Mouse (Mus musculus) embryo, embryonic 9.5 days (tissue): ENCODE results near the gene Cct4.

Experiments used
- DNase-seq: peaks from one replicate; pipeline ENCODE4 v3.0.0-alpha.2; 2017; ENCODE audit errors: extremely low spot score

Cct4 gene

DNA sequence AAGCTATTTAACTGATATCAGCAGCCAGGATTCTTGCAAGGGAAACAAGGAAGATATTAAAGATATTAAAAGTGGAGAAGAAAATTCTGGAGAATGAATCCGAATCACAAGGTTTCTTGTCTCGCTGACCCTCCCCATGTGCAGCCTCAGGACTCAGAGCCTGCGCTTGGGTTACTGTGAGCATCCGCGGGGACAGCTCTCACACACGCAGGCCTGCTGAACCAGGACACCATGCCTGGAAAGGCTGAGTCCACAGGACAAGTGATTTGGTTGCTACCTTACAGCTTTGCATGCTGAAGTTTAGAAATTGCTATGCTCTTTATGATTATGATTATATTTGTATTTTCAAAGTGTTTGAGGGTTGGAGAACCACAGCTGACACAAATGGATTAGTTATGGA, 39.1 kb downstream of the Cct4 start:
- DNase-seq: no peak

DNA sequence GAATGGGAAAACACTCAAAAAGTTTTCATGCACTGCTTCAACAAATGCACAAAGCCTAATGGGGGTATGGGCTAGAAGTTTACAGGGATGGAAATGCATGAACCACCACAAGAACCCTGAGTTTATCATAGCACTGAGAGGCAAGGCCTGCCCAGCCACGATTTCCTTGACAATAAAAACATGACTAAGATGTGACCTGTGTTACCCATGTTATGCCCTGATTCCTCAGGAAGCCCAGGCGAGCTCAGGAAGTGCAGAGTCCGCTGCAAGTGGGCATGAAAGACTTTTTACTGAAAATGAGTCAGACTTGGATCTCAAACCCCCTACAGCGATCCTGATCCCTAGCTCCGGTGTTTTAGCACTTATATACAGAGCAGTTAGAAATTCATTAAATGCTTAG, 56.9 kb downstream of the Cct4 start:
- DNase-seq: no peak

DNA sequence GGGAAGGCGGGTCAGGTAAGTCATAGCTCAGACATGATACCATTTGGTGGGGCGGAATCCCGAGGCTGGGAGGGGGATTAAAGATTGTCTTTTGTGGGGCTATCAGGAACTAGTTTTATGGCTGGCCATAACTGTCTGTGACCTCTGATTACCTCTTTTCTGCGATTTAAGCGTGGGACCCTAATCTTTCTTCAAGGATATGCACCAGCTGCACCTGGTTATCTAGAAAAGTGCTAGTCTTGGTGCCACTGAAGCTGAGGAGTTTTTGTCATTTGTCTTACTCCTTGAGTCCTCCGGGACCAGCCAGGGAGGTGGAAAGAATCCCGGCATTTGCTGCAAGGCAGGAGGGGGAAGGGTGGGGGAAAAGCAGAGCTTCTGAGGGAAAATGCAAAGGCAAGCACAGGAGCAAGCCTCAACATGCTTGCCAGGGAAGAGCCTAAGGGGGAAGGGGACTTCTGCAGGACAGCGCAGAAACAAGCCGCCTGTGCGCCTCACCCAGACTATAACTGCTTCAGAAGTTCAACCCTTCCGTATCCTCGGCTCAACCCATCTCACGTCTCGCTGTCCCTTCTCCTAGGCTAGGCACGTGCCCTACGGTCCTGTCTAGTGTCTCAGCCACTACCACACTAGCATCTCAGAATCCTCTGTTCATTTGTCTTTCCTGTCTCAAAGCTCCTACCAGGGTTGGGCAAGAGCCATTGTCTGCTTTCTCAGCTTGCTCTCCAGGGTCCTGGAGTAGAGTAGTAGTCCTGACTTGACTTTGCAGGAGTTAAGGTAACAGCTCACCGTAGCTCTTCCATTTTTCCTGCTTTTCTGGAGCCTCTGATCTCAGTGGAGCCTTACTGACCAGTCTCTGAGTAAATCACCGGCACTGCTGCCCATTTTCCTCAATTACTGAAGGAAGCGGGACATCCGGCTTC, 57.6 kb downstream of the Cct4 start:
- DNase-seq: peak; percentile 26

DNA sequence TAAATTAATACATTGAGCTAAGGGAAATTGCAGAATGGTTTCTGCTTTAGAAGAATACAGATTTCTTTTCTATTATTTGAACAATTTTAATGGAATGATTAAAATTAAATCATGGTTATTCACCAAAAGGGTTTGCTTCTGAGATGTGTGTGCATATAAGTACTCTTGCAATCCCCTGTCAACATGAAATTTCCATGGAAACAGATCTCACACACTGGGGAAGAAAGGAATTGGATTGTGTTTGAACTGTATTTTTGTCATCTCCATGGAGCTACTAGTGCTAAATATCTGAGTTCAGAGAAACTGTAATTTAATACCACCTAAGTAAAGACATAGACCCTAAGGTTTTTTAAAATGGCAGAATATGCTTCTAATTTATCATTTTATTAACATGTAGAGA, 59.3 kb downstream of the Cct4 start:
- no peak for DNase-seq

DNA sequence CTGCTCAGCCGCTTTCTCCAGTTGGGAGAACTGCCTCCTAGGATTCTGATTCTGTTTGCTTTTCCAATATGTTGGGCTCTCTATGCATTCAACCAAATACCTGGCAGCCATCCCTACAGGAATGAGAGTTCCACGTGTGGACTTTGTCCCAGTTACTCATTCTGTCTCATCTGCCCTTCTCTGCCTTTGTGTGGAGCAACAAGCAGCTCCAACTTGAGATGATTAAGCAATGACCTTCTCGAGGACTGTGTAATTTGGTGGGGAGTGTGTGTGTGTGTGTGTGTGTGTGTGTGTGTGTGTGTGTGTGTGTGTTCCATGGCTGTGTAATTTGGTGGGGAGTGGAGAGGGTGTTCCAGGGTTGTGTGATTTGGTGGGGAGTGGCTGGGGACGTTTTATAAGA, 62.0 kb downstream of the Cct4 start:
- no peak for DNase-seq
